Mouse (Mus musculus) lung, postnatal 4 days (tissue): Measurements from ENCODE around the gene Klk13.

Source experiments
- DNase-seq, 2 experiments: peaks; one replicate each; pipeline ENCODE4 v3.0.0; 2021

Klk13 gene

DNA sequence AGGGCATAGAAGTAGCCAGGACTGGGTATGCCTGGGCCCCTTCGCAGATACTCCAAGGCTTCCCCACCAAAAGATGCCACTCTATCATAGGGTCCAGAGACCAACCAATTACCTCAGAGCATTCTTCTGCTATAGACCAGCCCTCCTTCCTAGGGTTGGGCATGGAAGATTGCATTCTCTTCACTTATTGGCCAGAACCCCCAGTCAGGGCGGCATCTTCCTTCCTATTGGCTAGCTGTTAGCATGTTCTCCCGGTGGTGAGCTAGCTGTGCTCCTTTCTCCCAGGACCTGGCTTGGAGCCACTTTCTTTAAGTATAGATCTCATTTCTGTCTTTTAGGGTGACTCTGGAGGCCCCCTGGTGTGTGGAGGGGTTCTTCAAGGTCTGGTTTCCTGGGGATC, 60.5 kb downstream of the Klk13 start:
- no peak for DNase-seq

- DNase-seq = no peak
These were observed 62.0 kb downstream of the Klk13 start, which contains the start of gene Klk11 for GRCm38 (mm10) chr7:43774364-43774763. Gene Klk11 (plus strand): TSS chr7:43774604.

DNA sequence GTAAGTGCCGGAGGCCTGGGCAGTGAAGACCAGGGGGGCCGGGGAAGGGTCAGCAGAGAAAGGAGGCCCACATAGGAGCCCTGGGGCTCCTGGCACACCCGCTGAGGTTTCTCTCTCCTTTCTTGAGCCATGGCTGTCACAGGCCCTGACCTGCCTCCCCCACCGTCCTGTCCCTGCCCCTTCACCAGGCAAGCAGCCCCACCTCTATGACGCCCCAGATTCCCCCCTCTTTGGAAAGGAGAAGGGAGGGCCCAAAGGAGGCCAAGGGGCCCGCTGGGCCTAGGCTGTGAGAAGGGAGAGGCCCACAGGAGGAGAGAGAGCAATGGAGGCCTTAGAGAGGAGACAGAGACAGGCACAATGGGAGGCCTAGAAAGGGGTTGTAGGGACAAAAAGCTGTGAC, 62.4 kb downstream of the Klk13 start:
- DNase-seq = no peak

- DNase-seq = no peak
These were observed 63.1 kb downstream of the Klk13 start for GRCm38 (mm10) chr7:43775311-43776057.

- DNase-seq = no peak
These were observed 64.1 kb downstream of the Klk13 start for GRCm38 (mm10) chr7:43776506-43776905.
